Mouse (Mus musculus): Measurements from ENCODE around the gene Ces5a. TPM values are rescaled to one million over a fixed set of nuclear protein-coding genes. Genes with fewer than 3 reads are reported as not detected.

Ces5a gene
- polyA plus RNA-seq (2014; fragmentation: Nextera tagmentation; extraction: Ambion mirVana) = not detected in 2 replicates

DNA sequence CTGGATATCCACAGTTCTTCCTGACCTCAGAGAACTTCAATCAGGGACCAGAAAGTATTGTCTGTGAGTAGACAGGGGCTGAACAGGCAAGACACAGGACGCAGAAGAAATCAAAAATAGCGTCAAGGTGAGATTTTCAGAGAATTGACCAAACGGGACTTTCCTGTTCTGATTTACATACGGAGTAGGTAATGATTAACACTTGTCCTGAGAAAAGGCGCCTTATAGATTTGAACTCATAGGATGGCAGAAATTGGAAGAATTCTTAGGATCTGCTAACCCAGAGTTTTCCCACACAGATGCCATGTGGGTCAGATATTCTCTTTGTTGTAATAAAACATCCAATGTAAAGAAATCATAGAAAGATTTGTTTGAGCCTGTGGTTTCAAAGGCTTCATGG lies at the start of gene Ces5a:
Gene Ces5a, minus strand, starts transcription at position 101 of the 400 bp plus-strand sequence.
- no peaks in the 10 kb centered on the region for H3K9me3 ChIP-seq (ENCODE audit: control insufficient read depth, low read length)
- H3K27me3 ChIP-seq (ENCODE audit: control insufficient read depth, insufficient read depth, low read length) = no peaks in the 10 kb centered on the region
- H3K9ac ChIP-seq (ENCODE audit: low read length) = no peak within 1 kb of the TSS
- no peak within 1 kb of the TSS for H3K4me2 ChIP-seq (ENCODE audit: low read depth, severe bottlenecking)
- no peak within 1 kb of the TSS for H3K4me3 ChIP-seq (ENCODE audit: low read depth, low read length)
- DNase-seq (ENCODE audit: low spot score) (no peak), ATAC-seq (ENCODE audit: insufficient number of reproducible peaks, low FRiP score, low TSS enrichment, low read depth) (no peak)
- no peaks in the 10 kb centered on the region for H3K36me3 ChIP-seq (ENCODE audit: control insufficient read depth, insufficient read depth, low read length)
- no peaks in the 10 kb centered on the region for H3K4me1 ChIP-seq (ENCODE audit: control insufficient read depth, insufficient read depth, low read length)
- 89% methylated on average over 5 of the region's 5 CpGs for WGBS
- no peak within 1 kb of the TSS for H3K27ac ChIP-seq (replicated peaks; ENCODE audit: low read depth, low read length)

GRCm38 (mm10) chr8:93572841-93573240 lies 37.2 kb upstream of the Ces5a start:
- 91% methylated on average over 9 of the region's 9 CpGs for WGBS
- Histone ChIP-seq H3K27me3 (ENCODE audit: control insufficient read depth, insufficient read depth, low read length) (no peaks in the 10 kb centered on the region), H3K4me3 (ENCODE audit: low read depth, low read length) (no peak overlapping the region), H3K27ac (replicated peaks; ENCODE audit: low read depth, low read length) (no peak overlapping the region), H3K9ac (ENCODE audit: low read length) (no peak overlapping the region), H3K9me3 (ENCODE audit: control insufficient read depth, low read length) (no peaks in the 10 kb centered on the region), H3K36me3 (ENCODE audit: control insufficient read depth, insufficient read depth, low read length) (no peaks in the 10 kb centered on the region), H3K4me1 (ENCODE audit: control insufficient read depth, insufficient read depth, low read length) (no peaks in the 10 kb centered on the region), H3K4me2 (ENCODE audit: low read depth, severe bottlenecking) (no peak overlapping the region)
- DNase-seq (ENCODE audit: low spot score) = no peak
- ATAC-seq (ENCODE audit: insufficient number of reproducible peaks, low FRiP score, low TSS enrichment, low read depth) = no peak

DNA sequence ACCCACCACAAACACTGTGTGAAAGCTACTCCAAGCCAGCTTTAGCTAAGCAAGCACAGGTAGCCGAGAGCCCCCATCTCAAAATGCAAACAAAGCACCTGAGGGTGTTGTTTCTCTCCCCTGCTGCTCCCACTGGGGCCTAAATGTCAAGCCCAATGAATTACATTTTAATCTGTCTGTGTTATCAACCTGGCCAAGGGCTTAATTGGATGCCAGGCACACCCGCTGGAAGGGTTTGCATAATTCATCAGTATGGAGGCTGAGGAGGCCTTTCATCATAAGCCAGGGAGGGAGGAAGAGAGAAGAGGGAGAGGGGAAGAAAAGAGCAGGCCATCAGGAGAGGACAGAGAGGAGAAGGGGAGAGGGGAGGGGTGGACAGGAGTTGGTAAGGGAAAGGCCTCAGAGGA lies 36.5 kb upstream of the Ces5a start:
- H3K4me1 ChIP-seq (ENCODE audit: control insufficient read depth, insufficient read depth, low read length) = no peaks in the 10 kb centered on the region
- no peak for ATAC-seq (ENCODE audit: insufficient number of reproducible peaks, low FRiP score, low TSS enrichment, low read depth)
- no peak overlapping the region for H3K27ac ChIP-seq (replicated peaks; ENCODE audit: low read depth, low read length)
- no peaks in the 10 kb centered on the region for H3K9me3 ChIP-seq (ENCODE audit: control insufficient read depth, low read length)
- no peak overlapping the region for H3K4me2 ChIP-seq (ENCODE audit: low read depth, severe bottlenecking)
- H3K27me3 ChIP-seq (ENCODE audit: control insufficient read depth, insufficient read depth, low read length) = no peaks in the 10 kb centered on the region
- H3K4me3 ChIP-seq (ENCODE audit: low read depth, low read length) = no peak overlapping the region
- no peaks in the 10 kb centered on the region for H3K36me3 ChIP-seq (ENCODE audit: control insufficient read depth, insufficient read depth, low read length)
- WGBS = 32% methylated on average over 2 of the region's 2 CpGs
- no peak for DNase-seq (ENCODE audit: low spot score)
- H3K9ac ChIP-seq (ENCODE audit: low read length) = no peak overlapping the region

- H3K4me1 ChIP-seq (ENCODE audit: control insufficient read depth, insufficient read depth, low read length) = no peaks in the 10 kb centered on the region
- no peaks in the 10 kb centered on the region for H3K9me3 ChIP-seq (ENCODE audit: control insufficient read depth, low read length)
- no peak overlapping the region for H3K4me2 ChIP-seq (ENCODE audit: low read depth, severe bottlenecking)
- no peak overlapping the region for H3K27ac ChIP-seq (replicated peaks; ENCODE audit: low read depth, low read length)
- WGBS = 53% methylated on average over 9 of the region's 9 CpGs
- DNase-seq (ENCODE audit: low spot score) (no peak), ATAC-seq (ENCODE audit: insufficient number of reproducible peaks, low FRiP score, low TSS enrichment, low read depth) (no peak)
- H3K9ac ChIP-seq (ENCODE audit: low read length) = no peak overlapping the region
- no peaks in the 10 kb centered on the region for H3K36me3 ChIP-seq (ENCODE audit: control insufficient read depth, insufficient read depth, low read length)
- H3K4me3 ChIP-seq (ENCODE audit: low read depth, low read length) = no peak overlapping the region
- no peaks in the 10 kb centered on the region for H3K27me3 ChIP-seq (ENCODE audit: control insufficient read depth, insufficient read depth, low read length)
Observed at GRCm38 (mm10) chr8:93571369-93571985, 35.8 kb upstream of the Ces5a start.

DNA sequence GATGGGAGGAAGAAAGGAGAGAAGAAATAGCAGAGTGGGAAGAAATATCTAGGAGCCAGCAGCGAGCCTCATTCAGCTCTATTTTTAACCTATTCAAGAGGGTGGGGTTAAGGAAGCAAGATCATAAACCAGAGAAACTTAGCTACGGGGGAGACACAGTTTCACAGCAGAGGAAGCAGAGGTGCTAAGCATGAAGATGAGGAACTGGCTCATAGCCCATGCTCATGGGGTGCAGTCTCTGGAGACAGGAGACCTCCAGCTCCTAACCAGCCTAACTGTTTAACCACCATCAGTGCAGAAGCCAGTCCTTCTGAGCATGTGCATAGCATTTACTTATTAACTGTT lies 34.5 kb upstream of the Ces5a start:
- 54% methylated on average over 2 of the region's 2 CpGs for WGBS
- H3K4me1 ChIP-seq (ENCODE audit: control insufficient read depth, insufficient read depth, low read length) = no peaks in the 10 kb centered on the region
- no peaks in the 10 kb centered on the region for H3K36me3 ChIP-seq (ENCODE audit: control insufficient read depth, insufficient read depth, low read length)
- no peak overlapping the region for H3K9ac ChIP-seq (ENCODE audit: low read length)
- ATAC-seq (ENCODE audit: insufficient number of reproducible peaks, low FRiP score, low TSS enrichment, low read depth) (no peak), DNase-seq (ENCODE audit: low spot score) (no peak)
- no peak overlapping the region for H3K4me3 ChIP-seq (ENCODE audit: low read depth, low read length)
- no peak overlapping the region for H3K27ac ChIP-seq (replicated peaks; ENCODE audit: low read depth, low read length)
- no peaks in the 10 kb centered on the region for H3K9me3 ChIP-seq (ENCODE audit: control insufficient read depth, low read length)
- H3K4me2 ChIP-seq (ENCODE audit: low read depth, severe bottlenecking) = no peak overlapping the region
- H3K27me3 ChIP-seq (ENCODE audit: control insufficient read depth, insufficient read depth, low read length) = no peaks in the 10 kb centered on the region

DNA sequence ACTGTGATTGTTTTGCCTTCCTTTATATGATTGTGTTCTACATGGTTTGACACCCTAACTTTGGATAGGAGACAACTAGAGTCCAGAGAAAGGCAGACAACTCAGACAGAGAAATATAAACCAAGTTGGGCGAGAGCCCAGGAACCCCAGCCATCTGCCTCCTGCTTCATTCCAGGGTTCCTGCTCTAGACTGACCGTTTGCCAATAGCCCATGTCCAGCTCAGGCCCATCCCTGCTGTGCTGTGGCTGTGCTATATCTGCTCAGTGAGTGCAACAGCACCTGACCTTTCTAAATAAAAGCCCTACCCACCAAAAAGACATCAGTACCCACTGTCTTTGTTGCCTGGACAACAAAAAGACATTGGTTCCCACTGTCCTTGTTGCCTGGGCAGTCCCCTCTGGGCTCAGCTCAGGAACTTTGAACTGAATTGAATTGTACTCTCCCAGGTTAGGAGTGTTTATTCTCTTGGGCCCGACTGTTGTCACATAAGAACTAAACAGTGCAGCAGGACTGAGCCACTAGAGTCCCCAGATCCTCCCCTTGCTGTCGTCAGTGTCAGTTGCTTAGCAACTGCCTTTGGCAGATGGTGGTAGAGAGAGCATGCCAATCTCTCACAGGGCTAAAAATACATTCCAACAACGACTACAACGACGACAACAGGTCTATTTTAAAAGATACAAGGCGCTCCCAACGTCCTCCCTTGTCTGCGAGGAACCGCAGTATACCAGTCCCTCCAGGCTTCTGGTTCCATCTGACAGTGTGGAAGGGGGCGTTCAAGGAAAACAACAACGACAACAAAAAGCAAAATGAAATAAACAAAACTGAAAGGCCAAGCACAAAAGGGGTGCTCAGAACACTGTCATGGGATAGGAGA lies 33.9 kb upstream of the Ces5a start:
- Histone ChIP-seq H3K4me3 (ENCODE audit: low read depth, low read length) (no peak overlapping the region), H3K9me3 (ENCODE audit: control insufficient read depth, low read length) (no peaks in the 10 kb centered on the region), H3K4me2 (ENCODE audit: low read depth, severe bottlenecking) (no peak overlapping the region), H3K4me1 (ENCODE audit: control insufficient read depth, insufficient read depth, low read length) (no peaks in the 10 kb centered on the region), H3K27me3 (ENCODE audit: control insufficient read depth, insufficient read depth, low read length) (no peaks in the 10 kb centered on the region), H3K27ac (replicated peaks; ENCODE audit: low read depth, low read length) (no peak overlapping the region), H3K9ac (ENCODE audit: low read length) (no peak overlapping the region), H3K36me3 (ENCODE audit: control insufficient read depth, insufficient read depth, low read length) (no peaks in the 10 kb centered on the region)
- DNase-seq (ENCODE audit: low spot score) (no peak), ATAC-seq (ENCODE audit: insufficient number of reproducible peaks, low FRiP score, low TSS enrichment, low read depth) (no peak)
- 59% methylated on average over 13 of the region's 13 CpGs for WGBS

- Histone ChIP-seq H3K27ac (replicated peaks; ENCODE audit: low read depth, low read length) (no peak overlapping the region), H3K36me3 (ENCODE audit: control insufficient read depth, insufficient read depth, low read length) (no peaks in the 10 kb centered on the region), H3K4me3 (ENCODE audit: low read depth, low read length) (no peak overlapping the region), H3K27me3 (ENCODE audit: control insufficient read depth, insufficient read depth, low read length) (no peaks in the 10 kb centered on the region), H3K4me2 (ENCODE audit: low read depth, severe bottlenecking) (no peak overlapping the region), H3K4me1 (ENCODE audit: control insufficient read depth, insufficient read depth, low read length) (no peaks in the 10 kb centered on the region), H3K9ac (ENCODE audit: low read length) (no peak overlapping the region), H3K9me3 (ENCODE audit: control insufficient read depth, low read length) (no peaks in the 10 kb centered on the region)
- no peak for ATAC-seq (ENCODE audit: insufficient number of reproducible peaks, low FRiP score, low TSS enrichment, low read depth)
- DNase-seq (ENCODE audit: low spot score) = no peak
- WGBS = 92% methylated on average over 3 of the region's 3 CpGs
Observed at GRCm38 (mm10) chr8:93568666-93569065, 33.0 kb upstream of the Ces5a start.

DNA sequence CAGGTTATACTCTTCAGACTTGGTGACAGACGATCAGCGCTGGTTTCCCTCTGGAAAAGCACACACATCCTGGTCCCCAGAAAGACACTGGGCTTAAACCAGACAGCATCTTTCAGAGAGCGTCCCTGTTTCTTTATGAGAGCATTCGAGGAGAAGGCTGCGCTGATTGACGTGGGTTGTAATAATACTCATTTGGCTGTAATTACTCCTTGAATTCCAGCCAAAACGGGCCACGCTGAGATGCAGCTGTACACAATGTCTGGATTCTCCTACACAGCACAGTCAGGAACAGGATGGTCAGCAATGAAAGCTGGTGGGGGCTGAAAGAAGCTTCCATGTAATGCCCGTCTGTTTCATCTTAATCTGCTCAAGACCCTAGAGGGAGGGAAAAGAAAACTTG lies 31.5 kb upstream of the Ces5a start:
- Histone ChIP-seq H3K27me3 (ENCODE audit: control insufficient read depth, insufficient read depth, low read length) (no peaks in the 10 kb centered on the region), H3K27ac (replicated peaks; ENCODE audit: low read depth, low read length) (no peak overlapping the region), H3K4me2 (ENCODE audit: low read depth, severe bottlenecking) (no peak overlapping the region), H3K9ac (ENCODE audit: low read length) (no peak overlapping the region), H3K9me3 (ENCODE audit: control insufficient read depth, low read length) (no peaks in the 10 kb centered on the region), H3K36me3 (ENCODE audit: control insufficient read depth, insufficient read depth, low read length) (no peaks in the 10 kb centered on the region), H3K4me3 (ENCODE audit: low read depth, low read length) (no peak overlapping the region), H3K4me1 (ENCODE audit: control insufficient read depth, insufficient read depth, low read length) (no peaks in the 10 kb centered on the region)
- no peak for ATAC-seq (ENCODE audit: insufficient number of reproducible peaks, low FRiP score, low TSS enrichment, low read depth)
- 84% methylated on average over 9 of the region's 9 CpGs for WGBS
- no peak for DNase-seq (ENCODE audit: low spot score)

Data from limb, embryonic 11.5 days (tissue).